Mouse (Mus musculus): ENCODE results near the gene Syn3. TPM values are rescaled to one million over a fixed set of nuclear protein-coding genes. Genes with fewer than 3 reads are reported as not detected.

Gene Syn3
- polyA plus RNA-seq, 1 experiment = 3.3 TPM

DNA sequence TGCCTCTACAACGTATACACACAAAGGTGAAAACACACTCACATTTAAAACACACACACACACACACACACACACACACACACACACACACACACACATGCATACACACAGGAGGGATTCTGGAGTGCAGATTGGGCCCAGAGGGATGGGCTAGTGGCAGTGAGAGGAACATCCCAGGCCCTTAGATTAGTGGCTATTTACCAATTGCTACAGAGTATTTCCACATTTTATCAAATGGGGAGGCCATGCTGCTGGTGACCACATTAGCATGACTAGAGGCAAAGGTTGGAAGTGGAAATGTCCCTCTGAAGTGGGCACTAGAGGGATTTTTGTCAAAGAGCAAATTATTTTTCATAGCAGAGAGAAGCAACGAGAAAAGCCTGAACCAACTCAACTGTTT, 489.0 kb downstream of the Syn3 start:
- Histone ChIP-seq H3K36me3 (ENCODE audit: control insufficient read depth, insufficient read depth, low read length) (no peaks in the 10 kb centered on the region), H3K27ac (ENCODE audit: insufficient read depth, low read depth, low read length) (no peak overlapping the region), H3K27me3 (replicated peaks; ENCODE audit: control insufficient read depth, insufficient read depth, low read length) (no peaks in the 10 kb centered on the region), H3K4me3 (ENCODE audit: insufficient read depth, low read depth, low read length) (no peak overlapping the region), H3K4me1 (ENCODE audit: control insufficient read depth, insufficient read depth, low read length) (no peaks in the 10 kb centered on the region)
- no peak for DNase-seq
- TF ChIP-seq CTCF (conservative IDR thresholded peaks at IDR 0.05; ENCODE audit: insufficient read depth, insufficient read length, low read depth, low read length) (no peak), POLR2A (IDR thresholded peaks at IDR 0.05; ENCODE audit: low read depth, low read length) (no peak)
- WGBS = 98% methylated on average over 2 of the region's 2 CpGs

DNA sequence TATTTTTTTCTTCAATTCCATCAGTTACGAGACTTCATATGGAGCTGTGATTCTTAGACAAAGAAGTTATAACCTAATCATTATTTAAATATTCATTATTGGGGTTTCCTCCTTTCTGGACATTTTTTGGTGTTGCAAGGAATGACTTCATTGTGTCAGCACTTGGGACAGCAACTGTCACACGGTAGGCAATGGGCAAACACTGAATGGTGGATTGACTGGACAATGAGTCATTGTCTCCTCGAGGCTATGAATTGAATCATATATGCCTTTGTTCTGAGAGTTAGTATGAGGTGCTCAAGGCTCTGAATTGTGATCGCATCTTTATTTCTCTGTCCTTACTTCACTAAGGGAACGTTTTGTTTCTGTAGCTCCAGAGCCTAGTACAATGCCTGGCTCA, 492.2 kb downstream of the Syn3 start:
- TF ChIP-seq POLR2A (IDR thresholded peaks at IDR 0.05; ENCODE audit: low read depth, low read length) = no peak
- TF ChIP-seq CTCF (conservative IDR thresholded peaks at IDR 0.05; ENCODE audit: insufficient read depth, insufficient read length, low read depth, low read length) = no peak
- no peaks in the 10 kb centered on the region for H3K27me3 ChIP-seq (replicated peaks; ENCODE audit: control insufficient read depth, insufficient read depth, low read length)
- H3K36me3 ChIP-seq (ENCODE audit: control insufficient read depth, insufficient read depth, low read length) = no peaks in the 10 kb centered on the region
- no peak for DNase-seq
- no peaks in the 10 kb centered on the region for H3K4me1 ChIP-seq (ENCODE audit: control insufficient read depth, insufficient read depth, low read length)
- no peak overlapping the region for H3K27ac ChIP-seq (ENCODE audit: insufficient read depth, low read depth, low read length)
- H3K4me3 ChIP-seq (ENCODE audit: insufficient read depth, low read depth, low read length) = no peak overlapping the region
- 79% methylated on average over 5 of the region's 5 CpGs for WGBS

Other genes starting within 250 kb of the Syn3 start
- 609 and 859 TPM in 2 replicates for gene Timp3, start 198.5 kb downstream of the Syn3 start, polyA plus RNA-seq (2012; rRNA removed)
- gene Hsp90b1, start 206.6 kb upstream of the Syn3 start, polyA plus RNA-seq (2012; rRNA removed) = 47.4 and 64.6 TPM in 2 replicates
- gene Ttc41, start 206.9 kb upstream of the Syn3 start, polyA plus RNA-seq (2012; rRNA removed) = 1.7 and 1.8 TPM in 2 replicates